Mouse (Mus musculus) limb, embryonic 11.5 days (tissue): ENCODE results near the gene Foxq1. TPM values are rescaled to one million over a fixed set of nuclear protein-coding genes. Genes with fewer than 3 reads are reported as not detected.

Source experiments
- ATAC-seq: fragments of 200-750 bp; cut with Nextera tagmentation; 2 replicates; pipeline ENCODE4 v1.8.0; 2017; ENCODE audit warnings: low read depth; ENCODE audit not compliant: insufficient number of reproducible peaks, low FRiP score, low TSS enrichment
- DNase-seq: peaks from one replicate; pipeline ENCODE4 v3.0.0-alpha.2; 2015; ENCODE audit warnings: low spot score
- H3K27ac ChIP-seq: fragments of 300-500 bp; sonication (generic); replicated peaks from 2 replicates; pipeline ENCODE4 v1.5.1; 2014; ENCODE audit warnings: low read depth, mild to moderate bottlenecking, low read length
- H3K27me3 ChIP-seq: fragments of 300-500 bp; sonication (generic); 2 replicates; pipeline ENCODE4 v1.6.1; 2014; ENCODE audit warnings: mild to moderate bottlenecking, low read length, mixed read lengths; ENCODE audit not compliant: control insufficient read depth, insufficient read depth
- H3K36me3 ChIP-seq: fragments of 300-500 bp; sonication (generic); 2 replicates; pipeline ENCODE4 v1.6.1; 2014; ENCODE audit warnings: mild to moderate bottlenecking, low read length, moderate library complexity, mixed read lengths; ENCODE audit not compliant: control insufficient read depth, insufficient read depth
- H3K4me1 ChIP-seq: fragments of 300-500 bp; sonication (generic); 2 replicates; pipeline ENCODE4 v1.6.1; 2014; ENCODE audit warnings: low read length, mixed read lengths; ENCODE audit not compliant: control insufficient read depth, insufficient read depth
- H3K4me2 ChIP-seq: fragments of 300-500 bp; sonication (generic); 2 replicates; pipeline ENCODE4 v1.6.1; 2014; ENCODE audit warnings: low read depth, mild to moderate bottlenecking, moderate library complexity; ENCODE audit not compliant: severe bottlenecking
- H3K4me3 ChIP-seq: fragments of 300-500 bp; sonication (generic); 2 replicates; pipeline ENCODE4 v1.5.1; 2014; ENCODE audit warnings: low read depth, low read length
- H3K9ac ChIP-seq: fragments of 300-500 bp; sonication (generic); 2 replicates; pipeline ENCODE4 v1.6.1; 2014; ENCODE audit warnings: mild to moderate bottlenecking, low read length
- H3K9me3 ChIP-seq: fragments of 300-500 bp; sonication (generic); 2 replicates; pipeline ENCODE4 v1.6.1; 2016; ENCODE audit warnings: low read length; ENCODE audit not compliant: control insufficient read depth
- WGBS: fragments of 180-500 bp; shearing (Covaris S2); extraction: QIAGEN DNeasy Blood & Tissue Kit; methylation state at CpG from one replicate; pipeline ENCODE4 v1.1.7; 2014; 5-methylcytosine and 5-hydroxymethylcytosine counted together
- polyA plus RNA-seq: library from polyadenylated mRNA; unstranded; fragments of >200 nt; fragmentation: Nextera tagmentation; extraction: Ambion mirVana; gene quantifications from 2 replicates; pipeline ENCODE4 v1.2.1, GENCODE M21; 2014

The Foxq1 gene
- 0.08 and 0.11 TPM in 2 replicates for polyA plus RNA-seq

- H3K27ac ChIP-seq: no peak within 1 kb of the TSS
- H3K27me3 ChIP-seq: peaks cover 65% of the 10 kb centered on the region
- DNase-seq (no peak), ATAC-seq (no peak)
- H3K4me3 ChIP-seq: no peak within 1 kb of the TSS
- H3K4me2 ChIP-seq: no peak within 1 kb of the TSS
- no peaks in the 10 kb centered on the region for H3K9me3 ChIP-seq
- H3K9ac ChIP-seq: no peak within 1 kb of the TSS
- WGBS: 72% methylated on average over 4 of the region's 4 CpGs
- no peaks in the 10 kb centered on the region for H3K36me3 ChIP-seq
- H3K4me1 ChIP-seq: peaks cover 16% of the 10 kb centered on the region
Measured at GRCm38 (mm10) chr13:31555834-31556233, at the start of gene Foxq1. TSS of gene Foxq1 (plus strand) at chr13:31556134.

- no peak overlapping the region for H3K4me3 ChIP-seq
- H3K4me1 ChIP-seq: no peaks in the 10 kb centered on the region
- H3K9me3 ChIP-seq: no peaks in the 10 kb centered on the region
- H3K9ac ChIP-seq: no peak overlapping the region
- no peak for ATAC-seq
- no peak overlapping the region for H3K27ac ChIP-seq
- DNase-seq: no peak
- H3K36me3 ChIP-seq: no peaks in the 10 kb centered on the region
- H3K27me3 ChIP-seq: no peaks in the 10 kb centered on the region
- no peak overlapping the region for H3K4me2 ChIP-seq
- WGBS: 84% methylated on average over 8 of the region's 8 CpGs
Measured at GRCm38 (mm10) chr13:31506494-31507167, 49.3 kb upstream of the Foxq1 start.

DNA sequence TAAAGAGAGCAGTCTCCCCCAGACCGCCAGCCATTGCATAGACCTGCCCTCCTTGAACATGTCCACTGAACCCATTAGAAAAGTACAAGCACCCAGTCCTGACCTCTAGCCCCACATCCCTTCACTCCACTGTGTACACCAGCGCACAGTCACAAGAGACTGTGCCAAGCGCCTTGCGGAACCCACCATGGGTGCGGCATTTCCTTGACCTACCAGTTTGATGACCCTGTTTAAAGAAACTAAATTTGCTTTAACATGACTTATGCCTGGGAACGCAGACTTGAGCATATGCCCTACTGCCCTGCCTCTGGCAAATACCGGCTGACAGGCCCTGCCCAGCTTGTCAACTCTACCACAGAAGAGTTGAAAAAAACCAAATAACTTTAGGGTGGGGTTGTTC is 40.7 kb upstream of the Foxq1 start:
- no peak overlapping the region for H3K4me2 ChIP-seq
- H3K9me3 ChIP-seq: no peaks in the 10 kb centered on the region
- no peak for ATAC-seq
- no peaks in the 10 kb centered on the region for H3K27me3 ChIP-seq
- no peaks in the 10 kb centered on the region for H3K4me1 ChIP-seq
- 95% methylated on average over 7 of the region's 7 CpGs for WGBS
- no peak for DNase-seq
- H3K27ac ChIP-seq: no peak overlapping the region
- H3K36me3 ChIP-seq: no peaks in the 10 kb centered on the region
- H3K4me3 ChIP-seq: no peak overlapping the region
- H3K9ac ChIP-seq: no peak overlapping the region

DNA sequence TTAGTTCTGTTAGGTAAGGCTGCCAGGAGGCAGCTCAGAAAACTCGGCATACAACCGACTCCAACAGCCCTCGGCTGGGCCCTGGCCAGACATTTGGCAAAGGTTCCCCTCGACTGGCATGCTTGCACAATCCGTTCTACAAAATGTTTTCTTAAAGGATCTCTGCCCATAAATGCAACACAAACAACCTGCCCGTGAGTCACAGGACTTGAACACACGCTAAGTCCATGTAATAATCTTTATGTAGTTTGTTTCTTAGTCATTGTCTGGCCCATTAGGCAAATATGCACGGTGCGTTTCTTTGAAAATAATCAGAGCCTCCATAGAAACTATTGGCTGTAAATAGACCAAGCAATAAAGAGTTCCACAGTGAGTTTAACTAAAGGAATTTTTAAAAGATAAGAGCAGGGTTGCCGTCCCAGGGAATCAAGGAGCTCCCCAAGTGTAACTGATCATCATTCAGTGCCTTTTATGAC is 37.5 kb upstream of the Foxq1 start:
- no peaks in the 10 kb centered on the region for H3K36me3 ChIP-seq
- H3K4me1 ChIP-seq: no peaks in the 10 kb centered on the region
- no peak for DNase-seq
- H3K4me2 ChIP-seq: no peak overlapping the region
- H3K9me3 ChIP-seq: no peaks in the 10 kb centered on the region
- H3K27ac ChIP-seq: no peak overlapping the region
- no peak overlapping the region for H3K4me3 ChIP-seq
- H3K27me3 ChIP-seq: no peaks in the 10 kb centered on the region
- no peak overlapping the region for H3K9ac ChIP-seq
- no peak for ATAC-seq
- 81% methylated on average over 10 of the region's 10 CpGs for WGBS

- WGBS: 91% methylated on average over 9 of the region's 9 CpGs
- no peaks in the 10 kb centered on the region for H3K4me1 ChIP-seq
- H3K9ac ChIP-seq: no peak overlapping the region
- H3K4me3 ChIP-seq: no peak overlapping the region
- DNase-seq: no peak
- H3K36me3 ChIP-seq: no peaks in the 10 kb centered on the region
- no peaks in the 10 kb centered on the region for H3K27me3 ChIP-seq
- H3K27ac ChIP-seq: no peak overlapping the region
- ATAC-seq: no peak
- H3K4me2 ChIP-seq: no peak overlapping the region
- no peaks in the 10 kb centered on the region for H3K9me3 ChIP-seq
Measured at GRCm38 (mm10) chr13:31518971-31519370, 37.0 kb upstream of the Foxq1 start.

GRCm38 (mm10) chr13:31524976-31525375 is 31.0 kb upstream of the Foxq1 start:
- Histone ChIP-seq H3K4me3 (no peak overlapping the region), H3K4me2 (no peak overlapping the region), H3K9ac (no peak overlapping the region; the same call in 1 of the 2 replicates), H3K36me3 (no peaks in the 10 kb centered on the region), H3K9me3 (no peaks in the 10 kb centered on the region), H3K27me3 (no peaks in the 10 kb centered on the region), H3K27ac (no peak overlapping the region), H3K4me1 (no peaks in the 10 kb centered on the region)
- 90% methylated on average over 4 of the region's 4 CpGs for WGBS
- ATAC-seq (no peak), DNase-seq (no peak)

DNA sequence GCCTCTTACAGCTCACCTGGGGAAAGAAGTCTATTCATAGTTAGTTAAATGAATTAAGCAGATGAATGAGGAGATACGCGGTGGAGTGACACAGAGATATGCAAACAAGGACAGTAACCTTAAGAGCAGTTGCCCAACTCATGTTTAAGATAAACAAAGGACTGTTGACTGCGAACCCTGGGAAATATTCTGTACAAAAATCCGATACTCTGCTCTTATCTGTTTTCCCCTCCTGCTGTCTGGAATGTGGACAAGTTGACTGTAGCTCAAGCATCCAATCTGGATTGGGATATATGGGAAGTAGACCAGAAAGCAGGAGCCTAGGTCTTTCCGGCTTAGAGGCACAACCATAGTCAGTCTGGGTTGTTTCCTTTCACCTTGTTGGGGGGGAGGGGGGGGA is 24.7 kb upstream of the Foxq1 start:
- WGBS: 91% methylated on average over 5 of the region's 5 CpGs
- no peak for DNase-seq
- H3K4me3 ChIP-seq: no peak overlapping the region
- no peaks in the 10 kb centered on the region for H3K36me3 ChIP-seq
- no peak overlapping the region for H3K27ac ChIP-seq
- H3K9ac ChIP-seq: no peak overlapping the region
- no peak overlapping the region for H3K4me2 ChIP-seq
- no peaks in the 10 kb centered on the region for H3K9me3 ChIP-seq
- no peaks in the 10 kb centered on the region for H3K27me3 ChIP-seq
- H3K4me1 ChIP-seq: peaks cover 9% of the 10 kb centered on the region; the same call in 1 of the 2 replicates
- ATAC-seq: no peak

GRCm38 (mm10) chr13:31531651-31532061 is 24.3 kb upstream of the Foxq1 start:
- DNase-seq: no peak
- WGBS: 55% methylated on average over 8 of the region's 8 CpGs

GRCm38 (mm10) chr13:31534726-31535125 is 21.2 kb upstream of the Foxq1 start:
- H3K4me2 ChIP-seq: no peak overlapping the region
- H3K4me1 ChIP-seq: peaks cover 9% of the 10 kb centered on the region; the same call in 1 of the 2 replicates
- no peak overlapping the region for H3K4me3 ChIP-seq
- 94% methylated on average over 4 of the region's 4 CpGs for WGBS
- no peaks in the 10 kb centered on the region for H3K27me3 ChIP-seq
- H3K9me3 ChIP-seq: no peaks in the 10 kb centered on the region
- ATAC-seq (no peak), DNase-seq (no peak)
- H3K9ac ChIP-seq: no peak overlapping the region
- H3K36me3 ChIP-seq: no peaks in the 10 kb centered on the region
- H3K27ac ChIP-seq: no peak overlapping the region

More at GRCm38 (mm10) chr13:31531651-31532061, 24.3 kb upstream of the Foxq1 start:
- H3K9me3 ChIP-seq: no peaks in the 10 kb centered on the region
- no peak for ATAC-seq
- no peak overlapping the region for H3K4me2 ChIP-seq
- H3K36me3 ChIP-seq: no peaks in the 10 kb centered on the region
- no peak overlapping the region for H3K4me3 ChIP-seq
- H3K27me3 ChIP-seq: no peaks in the 10 kb centered on the region
- H3K4me1 ChIP-seq: peaks cover 9% of the 10 kb centered on the region; the same call in 1 of the 2 replicates
- no peak overlapping the region for H3K9ac ChIP-seq
- H3K27ac ChIP-seq: no peak overlapping the region
